Mouse (Mus musculus) bone marrow macrophage, adult 2 months (primary cell): Measurements from ENCODE around the gene Fcamr. TPM values are rescaled to one million over a fixed set of nuclear protein-coding genes. Genes with fewer than 3 reads are reported as not detected.

ENCODE experiments used
- H3K27ac ChIP-seq: 2 replicates; pipeline ENCODE4 v1.5.1; 2012; ENCODE audit warnings: low read depth, low read length; ENCODE audit not compliant: insufficient read depth
- H3K4me1 ChIP-seq: 2 replicates; pipeline ENCODE4 v1.6.1; 2012; ENCODE audit warnings: low read length; ENCODE audit not compliant: control insufficient read depth, insufficient read depth
- H3K4me3 ChIP-seq: 2 replicates; pipeline ENCODE4 v1.5.1; 2012; ENCODE audit warnings: mild to moderate bottlenecking, low read length, moderate library complexity; ENCODE audit not compliant: insufficient read depth
- CTCF ChIP-seq: IDR thresholded peaks from 2 replicates; pipeline ENCODE4 v1.5.1; 2012; ENCODE audit warnings: low read depth, mild to moderate bottlenecking, low read length, moderate library complexity
- POLR2A ChIP-seq: IDR thresholded peaks from 2 replicates; pipeline ENCODE4 v1.6.1; 2012; ENCODE audit warnings: mild to moderate bottlenecking, low read depth, low read length, borderline replicate concordance
- polyA plus RNA-seq: library from polyadenylated mRNA; stranded (reverse); fragments of >200 nt; gene quantifications from 2 replicates; pipeline ENCODE4 v1.2.4, GENCODE M21; 2012; ENCODE audit not compliant: missing spikeins, insufficient read depth, insufficient read length

The Fcamr gene
- polyA plus RNA-seq, 1 experiment: not detected

DNA sequence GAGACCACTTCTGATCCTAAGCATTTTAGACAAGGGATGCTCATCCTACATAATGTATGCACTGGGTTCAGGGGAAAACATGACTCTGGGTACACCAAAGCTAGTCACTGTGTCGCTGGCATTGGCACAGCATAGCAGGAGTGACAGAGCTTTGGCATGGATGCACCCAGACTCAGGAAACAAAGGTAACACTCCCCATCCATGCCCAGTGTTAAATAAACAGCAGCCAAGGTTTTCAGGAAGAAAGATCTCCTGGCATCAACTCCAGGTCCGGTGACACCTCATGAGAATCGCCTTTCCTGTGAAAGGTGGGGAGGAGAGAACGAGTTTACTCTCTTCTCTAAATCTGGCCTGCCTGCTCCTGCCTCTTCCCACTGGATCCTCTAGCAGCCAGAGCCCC is 28.0 kb downstream of the Fcamr start:
- no peaks in the 10 kb centered on the region for H3K4me1 ChIP-seq
- TF ChIP-seq POLR2A: no peak
- no peak for TF ChIP-seq CTCF
- no peak overlapping the region for H3K27ac ChIP-seq
- H3K4me3 ChIP-seq: no peak overlapping the region

DNA sequence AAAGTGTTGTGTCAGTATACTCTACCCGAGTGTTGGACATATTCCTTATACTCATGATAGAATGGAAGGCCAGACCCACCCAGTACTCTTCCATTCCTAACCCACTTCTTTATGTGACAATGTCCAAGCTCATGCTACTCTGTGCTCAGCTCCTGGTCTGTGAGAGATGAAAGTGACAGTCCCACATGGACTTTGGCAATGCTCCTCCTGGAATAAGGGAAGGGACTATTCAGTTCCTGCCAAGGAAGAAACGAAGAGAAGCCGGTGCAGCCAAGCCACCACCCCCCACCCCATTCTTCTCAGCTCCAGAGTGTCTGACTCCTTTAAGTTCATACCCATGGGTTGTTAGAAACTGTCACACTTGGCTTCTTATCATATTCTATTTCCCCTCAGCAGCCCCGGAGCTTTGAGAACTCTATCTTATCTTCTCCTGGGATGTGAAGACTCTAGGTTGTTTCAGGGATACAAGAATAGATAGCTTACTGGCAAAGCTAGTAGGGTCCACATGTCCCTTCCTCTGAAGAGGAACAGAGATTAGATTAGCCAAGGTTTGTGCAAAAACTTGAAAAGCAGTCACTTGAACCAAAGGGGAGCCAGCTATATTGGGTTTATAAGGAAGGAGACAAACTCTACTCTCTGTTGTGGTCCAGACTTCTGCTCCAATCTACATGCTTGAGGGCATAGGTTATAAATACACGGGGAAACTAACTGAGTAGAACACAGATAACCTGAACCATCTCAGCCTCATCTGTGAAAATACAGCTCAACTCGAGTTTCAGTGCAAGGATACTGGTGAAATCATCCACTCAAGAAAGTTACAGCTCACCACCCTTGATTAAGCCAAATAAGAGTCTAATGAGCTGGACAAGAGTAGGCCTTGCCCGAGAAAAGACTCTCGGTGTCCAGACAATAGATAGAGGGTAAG is 29.5 kb downstream of the Fcamr start:
- Histone ChIP-seq H3K4me1 (no peaks in the 10 kb centered on the region), H3K4me3 (no peak overlapping the region), H3K27ac (no peak overlapping the region)
- TF ChIP-seq CTCF (no peak), POLR2A (no peak)

GRCm38 (mm10) chr1:130832230-130833149 is 31.8 kb downstream of the Fcamr start:
- Histone ChIP-seq H3K4me1 (no peaks in the 10 kb centered on the region), H3K4me3 (no peak overlapping the region), H3K27ac (no peak overlapping the region)
- TF ChIP-seq CTCF: no peak
- no peak for TF ChIP-seq POLR2A

- H3K4me3 ChIP-seq: no peak overlapping the region
- H3K4me1 ChIP-seq: no peaks in the 10 kb centered on the region
- TF ChIP-seq CTCF (no peak), POLR2A (no peak)
- no peak overlapping the region for H3K27ac ChIP-seq
These were observed 34.6 kb downstream of the Fcamr start for GRCm38 (mm10) chr1:130835161-130835936.

GRCm38 (mm10) chr1:130838288-130838687 is 37.6 kb downstream of the Fcamr start:
- H3K4me1 ChIP-seq: no peaks in the 10 kb centered on the region
- no peak for TF ChIP-seq POLR2A
- TF ChIP-seq CTCF: no peak
- H3K27ac ChIP-seq: no peak overlapping the region
- no peak overlapping the region for H3K4me3 ChIP-seq

- no peak overlapping the region for H3K27ac ChIP-seq
- no peak overlapping the region for H3K4me3 ChIP-seq
- TF ChIP-seq CTCF (no peak), POLR2A (no peak)
These were observed 40.1 kb downstream of the Fcamr start for GRCm38 (mm10) chr1:130840599-130841379.

GRCm38 (mm10) chr1:130841621-130842020 is 40.9 kb downstream of the Fcamr start:
- no peak overlapping the region for H3K4me3 ChIP-seq
- H3K27ac ChIP-seq: no peak overlapping the region
- H3K4me1 ChIP-seq: no peaks in the 10 kb centered on the region
- TF ChIP-seq CTCF (no peak), POLR2A (no peak)

More at GRCm38 (mm10) chr1:130840599-130841379, 40.1 kb downstream of the Fcamr start:
- no peaks in the 10 kb centered on the region for H3K4me1 ChIP-seq

DNA sequence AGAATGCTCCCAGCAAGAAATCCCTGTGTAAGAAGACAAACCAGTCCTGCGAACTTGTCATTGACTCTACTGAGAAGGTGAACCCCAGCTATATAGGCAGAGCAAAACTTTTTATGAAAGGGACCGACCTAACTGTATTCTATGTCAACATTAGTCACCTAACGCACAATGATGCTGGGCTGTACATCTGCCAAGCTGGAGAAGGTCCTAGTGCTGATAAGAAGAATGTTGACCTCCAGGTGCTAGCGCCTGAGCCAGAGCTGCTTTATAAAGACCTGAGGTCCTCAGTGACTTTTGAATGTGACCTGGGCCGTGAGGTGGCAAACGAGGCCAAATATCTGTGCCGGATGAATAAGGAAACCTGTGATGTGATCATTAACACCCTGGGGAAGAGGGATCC is 43.8 kb downstream of the Fcamr start:
- Histone ChIP-seq H3K27ac (no peak overlapping the region), H3K4me1 (no peaks in the 10 kb centered on the region)
- TF ChIP-seq POLR2A (no peak), CTCF (no peak)

More for the DNA sequence above, 43.8 kb downstream of the Fcamr start:
- no peak overlapping the region for H3K4me3 ChIP-seq
